Mouse (Mus musculus) v-Abl transformed pro-B cells (cell line): ENCODE results near the gene Veph1.

Experiments
- in situ Hi-C, 2 experiments: fragments of 400-800 bp; cut with MboI; formaldehyde crosslinking; loops; one replicate each; pipeline ENCODE4 v1.15.1; 2025; ENCODE audit not compliant: unreplicated experiment in 2 of 2

Veph1 gene

DNA sequence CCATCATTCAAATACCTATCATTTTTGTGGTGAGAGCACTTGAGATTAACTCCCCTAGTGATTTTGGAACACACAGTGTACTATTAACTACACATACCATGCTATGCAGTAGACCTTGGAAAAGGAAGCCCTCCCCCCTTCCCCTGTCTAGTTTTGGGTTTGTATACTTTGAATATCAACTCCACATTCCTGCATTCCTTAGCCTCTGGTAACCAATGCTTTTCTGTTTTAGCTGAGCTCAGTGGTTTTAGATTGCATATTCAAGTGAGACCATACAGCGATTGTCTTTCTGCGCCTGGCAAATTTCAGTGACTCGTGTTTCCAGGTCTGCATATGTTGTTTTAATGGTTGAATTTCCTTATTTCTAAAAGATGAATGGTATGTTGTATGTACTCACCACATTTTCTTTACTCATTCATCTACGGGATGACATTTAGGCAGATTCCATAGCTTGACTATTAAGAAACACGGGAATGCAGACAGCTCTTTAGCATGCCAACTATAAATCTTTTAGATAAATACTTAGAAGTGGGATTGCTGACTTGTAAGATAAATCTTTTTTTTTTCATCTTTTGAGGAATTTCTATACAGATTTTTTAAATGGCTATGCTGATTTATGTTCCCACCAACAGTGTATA lies 255.7 kb downstream of the Veph1 start:
- in situ Hi-C loops: no loop called here

DNA sequence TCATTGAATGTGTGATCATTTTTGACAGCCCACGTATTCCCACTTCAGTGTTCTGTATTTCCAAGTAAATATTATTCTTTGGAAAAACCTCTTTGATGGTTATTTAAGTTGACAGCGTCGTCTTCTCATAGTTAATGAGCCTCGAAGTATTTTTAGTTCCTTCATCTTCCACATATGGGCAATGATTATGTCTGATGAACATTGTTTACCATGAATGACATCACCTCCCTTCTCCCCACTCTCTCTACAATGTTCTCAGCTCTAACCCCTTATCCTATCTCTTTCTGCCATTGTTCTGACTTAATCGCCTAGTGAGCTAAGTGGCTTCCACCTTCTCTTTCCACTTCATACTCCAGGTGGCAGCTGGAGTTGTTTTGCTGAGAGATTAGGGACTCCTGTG lies 261.4 kb downstream of the Veph1 start:
- in situ Hi-C loops: no loop called here

DNA sequence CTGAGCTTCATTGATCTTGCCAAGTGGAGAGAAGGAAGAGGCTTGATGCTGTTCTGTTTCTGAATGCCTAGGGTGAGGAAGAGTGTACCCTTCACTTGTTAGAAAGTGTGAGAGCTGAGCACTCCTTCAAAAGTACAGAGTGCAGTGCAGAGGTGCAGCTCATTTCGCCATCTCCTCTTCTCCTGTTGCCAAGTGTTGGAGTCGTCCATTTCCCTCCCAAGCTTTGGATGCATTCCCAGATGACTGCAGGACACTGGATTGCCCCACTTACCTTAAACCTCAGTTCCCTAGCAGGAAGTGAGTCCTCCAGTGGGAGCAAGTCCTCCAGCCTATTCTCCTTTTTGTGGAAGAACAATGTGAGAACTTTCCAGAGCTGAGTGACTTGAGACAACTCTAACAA lies 263.3 kb downstream of the Veph1 start:
- in situ Hi-C loops: no loop called here

DNA sequence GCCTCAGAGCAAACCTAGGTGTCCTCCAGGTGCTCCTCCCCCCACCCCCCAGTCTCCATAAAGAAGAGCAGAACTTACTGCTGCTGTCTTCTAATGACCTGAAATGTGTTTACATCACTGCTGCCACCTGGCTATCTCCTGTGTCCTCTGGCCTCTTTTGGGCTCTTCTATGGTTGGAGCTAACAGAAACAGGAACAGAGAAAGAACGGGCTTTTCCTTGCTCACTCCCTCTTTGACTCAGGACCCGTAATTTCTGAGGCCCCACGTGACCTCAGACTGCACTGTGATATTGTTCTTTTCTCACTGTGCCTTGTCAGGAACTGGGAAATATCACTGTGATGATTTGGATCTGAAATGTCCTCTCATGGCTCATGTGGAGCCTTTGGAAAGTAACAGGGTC lies 271.2 kb downstream of the Veph1 start:
- in situ Hi-C loops: no loop called here

DNA sequence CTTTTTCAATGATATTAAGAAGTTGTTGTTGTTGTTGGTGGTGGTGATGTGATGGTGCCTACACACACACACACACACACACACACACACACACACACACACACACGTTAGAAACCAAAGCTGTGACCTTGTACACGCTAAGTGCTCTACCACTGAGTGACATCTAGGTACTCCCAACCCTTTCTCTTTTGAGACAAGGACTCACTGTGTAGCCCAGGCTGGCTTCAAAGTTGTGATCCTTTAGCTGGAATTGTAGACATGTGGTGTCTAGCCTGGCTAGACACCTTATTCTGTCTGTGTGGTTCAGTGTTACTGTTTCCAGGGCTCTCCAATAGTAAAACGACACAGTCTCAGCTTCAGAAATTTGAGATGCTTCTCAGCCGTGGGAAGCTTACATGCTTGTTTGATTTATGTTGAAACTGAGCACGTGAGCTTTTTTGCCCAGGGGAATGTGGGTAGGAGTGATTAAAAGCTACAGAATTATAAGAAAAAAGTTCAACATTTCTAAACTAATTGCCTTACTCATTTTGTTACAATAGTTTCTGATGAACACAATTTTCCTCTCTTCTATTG lies 272.3 kb downstream of the Veph1 start:
- in situ Hi-C loops: no loop called here

- in situ Hi-C loops: no loop called here
Measured at GRCm38 (mm10) chr3:66019171-66019570, 277.5 kb downstream of the Veph1 start.

- in situ Hi-C loops: no loop called here
Measured at GRCm38 (mm10) chr3:66007632-66008401, 288.8 kb downstream of the Veph1 start.

GRCm38 (mm10) chr3:66004989-66005388 lies 291.6 kb downstream of the Veph1 start:
- in situ Hi-C loops: no loop called here

- in situ Hi-C loops: no loop called here
Measured at GRCm38 (mm10) chr3:66004220-66004951, 292.3 kb downstream of the Veph1 start.
